Mouse (Mus musculus) embryonic facial prominence, embryonic 13.5 days (tissue): ENCODE data around the gene Sbno2. TPM values are rescaled to one million over a fixed set of nuclear protein-coding genes. Genes with fewer than 3 reads are reported as not detected.

Experiments used
- ATAC-seq: fragments of 200-750 bp; cut with Nextera tagmentation; 2 replicates; pipeline ENCODE4 v1.8.0; 2017; ENCODE audit warnings: low read depth; ENCODE audit not compliant: insufficient number of reproducible peaks, insufficient read depth, low FRiP score, low TSS enrichment
- H3K27ac ChIP-seq: fragments of 300-500 bp; sonication (generic); 2 replicates; pipeline ENCODE4 v1.5.1; 2015; ENCODE audit warnings: moderate library complexity, mild to moderate bottlenecking, inconsistent platforms
- H3K27me3 ChIP-seq: fragments of 300-500 bp; sonication (generic); 2 replicates; pipeline ENCODE4 v1.6.1; 2015; ENCODE audit warnings: mild to moderate bottlenecking, inconsistent platforms
- H3K36me3 ChIP-seq: fragments of 300-500 bp; sonication (generic); 2 replicates; pipeline ENCODE4 v1.6.1; 2015; ENCODE audit warnings: mild to moderate bottlenecking, inconsistent platforms
- H3K4me1 ChIP-seq: fragments of 300-500 bp; sonication (generic); 2 replicates; pipeline ENCODE4 v1.6.1; 2015; ENCODE audit warnings: inconsistent platforms
- H3K4me2 ChIP-seq: fragments of 300-500 bp; sonication (generic); 2 replicates; pipeline ENCODE4 v1.6.1; 2015; ENCODE audit warnings: moderate library complexity, mild to moderate bottlenecking, inconsistent platforms
- H3K4me3 ChIP-seq: fragments of 300-500 bp; sonication (generic); 2 replicates; pipeline ENCODE4 v1.5.1; 2015; ENCODE audit warnings: mild to moderate bottlenecking, inconsistent platforms
- H3K9ac ChIP-seq: fragments of 300-500 bp; sonication (generic); 2 replicates; pipeline ENCODE4 v1.6.1; 2015; ENCODE audit warnings: mild to moderate bottlenecking, inconsistent platforms
- H3K9me3 ChIP-seq: fragments of 300-500 bp; sonication (generic); 2 replicates; pipeline ENCODE4 v1.6.1; 2016; ENCODE audit warnings: inconsistent platforms
- WGBS: fragments of 180-500 bp; shearing (Covaris S2); methylation state at CpG from one replicate; pipeline ENCODE4 v1.1.7; 2015; ENCODE audit warnings: mixed read lengths; 5-methylcytosine and 5-hydroxymethylcytosine counted together
- polyA plus RNA-seq: library from polyadenylated mRNA; unstranded; fragments of >200 nt; fragmentation: Nextera tagmentation; extraction: Ambion mirVana; gene quantifications from 2 replicates; pipeline ENCODE4 v1.2.1, GENCODE M21; 2015

Gene Sbno2
- polyA plus RNA-seq, 1 experiment from 2014 or later = 15.8 TPM

DNA sequence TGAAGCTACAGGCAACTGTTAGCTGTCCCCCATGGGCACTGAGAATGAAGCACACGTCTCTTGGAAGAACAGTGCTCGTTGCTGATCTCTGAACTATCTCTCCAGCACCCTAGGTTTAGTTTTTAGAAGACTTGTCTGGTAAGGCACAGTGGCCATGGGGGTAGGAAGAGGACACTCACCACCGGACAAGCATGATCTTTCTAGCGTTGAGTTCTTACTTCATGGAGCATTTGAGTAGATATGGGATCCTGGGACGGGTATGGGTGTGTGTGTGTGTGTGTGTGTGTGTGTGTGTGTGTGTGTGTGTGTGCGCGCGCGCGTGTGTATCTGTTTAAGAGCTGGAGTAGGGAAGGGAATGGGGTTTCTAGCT lies 35.3 kb upstream of the Sbno2 start, which contains the start of gene Cbarp:
TSS of gene Cbarp (minus strand) at position 170 of the 370 bp plus-strand sequence.
- Histone ChIP-seq H3K36me3 (peaks cover 24% of the 10 kb centered on the region), H3K4me3 (peak within 1 kb of the TSS; percentile 70), H3K27ac (peak within 1 kb of the TSS; percentile 81), H3K9ac (peak within 1 kb of the TSS; percentile 85), H3K27me3 (peaks cover 27% of the 10 kb centered on the region), H3K4me2 (peak within 1 kb of the TSS; percentile 99), H3K4me1 (peaks cover 61% of the 10 kb centered on the region), H3K9me3 (no peaks in the 10 kb centered on the region)
- no peak for ATAC-seq
- WGBS = 75% methylated on average over 10 of the region's 10 CpGs

DNA sequence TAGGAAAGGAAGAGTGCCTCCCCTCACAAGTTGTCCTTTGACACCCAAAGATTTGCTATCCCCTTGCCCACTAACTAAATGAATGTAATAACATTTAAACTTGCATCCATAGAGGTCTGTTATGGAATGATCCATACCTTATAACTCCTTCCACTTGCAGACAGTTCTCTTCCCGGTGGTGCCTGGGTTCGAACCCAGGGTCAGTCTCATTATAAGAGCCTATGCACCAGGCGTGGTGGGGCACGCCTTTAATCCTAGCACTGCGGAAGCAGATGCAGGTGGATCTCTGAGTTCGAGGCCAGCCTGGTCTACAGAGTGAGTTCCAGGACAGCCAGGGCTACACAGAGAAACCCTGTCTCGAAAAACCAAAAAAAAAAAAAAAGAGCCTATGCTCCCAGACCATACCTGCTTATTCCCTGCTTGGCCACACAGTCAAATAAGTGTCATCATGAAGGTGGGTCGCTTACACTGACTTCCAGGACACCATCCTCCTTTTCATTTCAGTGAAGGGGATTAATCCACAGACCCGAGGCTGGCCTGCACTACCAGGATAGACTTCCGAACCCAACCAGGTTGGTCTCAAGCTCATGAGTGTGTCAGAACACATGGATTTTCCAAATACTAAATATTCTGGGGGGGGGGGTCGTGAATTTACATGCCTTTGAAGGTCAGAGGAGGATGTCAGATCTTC lies 34.7 kb upstream of the Sbno2 start:
- Histone ChIP-seq H3K27me3 (peaks cover 31% of the 10 kb centered on the region), H3K36me3 (peaks cover 21% of the 10 kb centered on the region), H3K9me3 (no peaks in the 10 kb centered on the region), H3K4me3 (peak overlapping the region; percentile 70), H3K4me1 (peaks cover 56% of the 10 kb centered on the region), H3K9ac (no peak overlapping the region), H3K4me2 (peak overlapping the region; percentile 99; the same call in 1 of the 2 replicates), H3K27ac (0 out of 2 replicates have a peak overlapping the region, but pooled peaks have one; percentile 81)
- 73% methylated on average over 11 of the region's 11 CpGs for WGBS
- no peak for ATAC-seq

DNA sequence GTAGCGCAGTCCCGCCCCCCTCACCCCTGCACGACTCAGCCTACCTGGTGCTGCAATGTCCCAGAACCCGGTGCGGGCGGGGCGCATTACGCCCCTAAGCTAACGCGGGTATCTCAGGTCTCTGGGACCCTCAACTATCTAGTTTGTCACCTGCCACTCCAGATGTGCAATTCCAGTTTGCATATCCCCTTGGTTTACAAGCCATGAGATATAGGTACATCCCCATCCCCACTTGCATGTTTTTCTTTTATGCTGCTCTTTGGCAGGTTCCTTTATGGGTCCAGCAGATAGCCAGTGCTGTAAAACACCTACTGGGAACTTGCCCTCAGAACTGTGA lies 34.0 kb upstream of the Sbno2 start:
- Histone ChIP-seq H3K9ac (peak overlapping the region; percentile 85), H3K9me3 (no peaks in the 10 kb centered on the region), H3K27ac (no peak overlapping the region; the same call in 1 of the 2 replicates), H3K4me3 (peak overlapping the region; percentile 70), H3K36me3 (peaks cover 21% of the 10 kb centered on the region), H3K4me1 (peaks cover 52% of the 10 kb centered on the region), H3K27me3 (peaks cover 35% of the 10 kb centered on the region), H3K4me2 (peak overlapping the region; percentile 99)
- under 1% methylated on average over 9 of the region's 10 CpGs for WGBS
- ATAC-seq = no peak

DNA sequence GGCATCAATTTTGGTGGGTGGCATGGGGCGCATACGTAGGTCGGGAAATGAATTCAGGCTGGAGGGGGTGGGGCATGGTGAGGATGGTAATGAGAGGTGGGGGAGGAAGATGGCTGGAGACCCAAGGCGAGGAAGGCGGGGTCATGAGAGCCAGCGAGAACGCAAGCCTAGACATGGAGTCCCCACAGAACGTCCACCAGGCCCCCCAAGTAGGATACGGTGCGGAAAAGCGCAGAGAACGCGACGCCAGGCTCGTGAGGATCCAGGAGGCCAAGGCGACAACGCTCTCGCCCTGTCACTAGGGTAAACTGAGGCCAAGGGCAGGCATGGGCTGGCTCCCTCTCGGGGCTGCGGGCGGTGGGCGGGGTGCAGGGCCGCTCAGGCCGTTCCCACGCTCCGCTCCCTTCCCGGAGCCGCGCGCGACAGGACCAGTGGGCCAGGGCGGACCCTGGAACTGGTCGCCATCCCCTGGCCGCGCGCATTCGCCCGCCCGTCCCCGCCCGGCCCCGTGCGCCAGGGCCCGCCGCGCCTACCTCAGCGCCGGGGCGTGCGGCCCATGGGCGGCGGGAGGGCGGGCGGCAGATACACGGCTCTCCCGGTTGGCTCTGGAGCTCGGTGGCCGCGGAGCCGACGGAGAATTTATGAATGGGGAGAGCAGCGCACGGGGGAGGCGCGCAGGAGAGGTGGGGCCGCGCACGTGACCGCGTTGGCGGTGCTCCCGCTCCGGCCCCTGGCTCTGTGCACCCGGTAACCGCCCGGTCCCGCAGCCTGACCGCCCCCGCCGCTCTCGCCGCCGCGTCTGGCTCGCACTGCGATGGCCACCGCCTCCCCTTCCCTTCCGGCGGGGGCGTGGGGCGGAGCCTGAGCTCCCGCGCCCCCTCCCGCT lies 33.4 kb upstream of the Sbno2 start, which contains the start of gene Atp5d:
TSS of gene Atp5d (plus strand) at position 80 of the 886 bp plus-strand sequence.
- Histone ChIP-seq H3K4me2 (peak within 1 kb of the TSS; percentile 99), H3K27ac (peak within 1 kb of the TSS; percentile 70), H3K4me3 (peak within 1 kb of the TSS; percentile 70), H3K36me3 (peaks cover 19% of the 10 kb centered on the region), H3K9me3 (no peaks in the 10 kb centered on the region), H3K4me1 (peaks cover 52% of the 10 kb centered on the region), H3K27me3 (peaks cover 35% of the 10 kb centered on the region), H3K9ac (peak within 1 kb of the TSS; percentile 85)
- ATAC-seq = no peak
- WGBS = under 1% methylated on average over 92 of the region's 94 CpGs

DNA sequence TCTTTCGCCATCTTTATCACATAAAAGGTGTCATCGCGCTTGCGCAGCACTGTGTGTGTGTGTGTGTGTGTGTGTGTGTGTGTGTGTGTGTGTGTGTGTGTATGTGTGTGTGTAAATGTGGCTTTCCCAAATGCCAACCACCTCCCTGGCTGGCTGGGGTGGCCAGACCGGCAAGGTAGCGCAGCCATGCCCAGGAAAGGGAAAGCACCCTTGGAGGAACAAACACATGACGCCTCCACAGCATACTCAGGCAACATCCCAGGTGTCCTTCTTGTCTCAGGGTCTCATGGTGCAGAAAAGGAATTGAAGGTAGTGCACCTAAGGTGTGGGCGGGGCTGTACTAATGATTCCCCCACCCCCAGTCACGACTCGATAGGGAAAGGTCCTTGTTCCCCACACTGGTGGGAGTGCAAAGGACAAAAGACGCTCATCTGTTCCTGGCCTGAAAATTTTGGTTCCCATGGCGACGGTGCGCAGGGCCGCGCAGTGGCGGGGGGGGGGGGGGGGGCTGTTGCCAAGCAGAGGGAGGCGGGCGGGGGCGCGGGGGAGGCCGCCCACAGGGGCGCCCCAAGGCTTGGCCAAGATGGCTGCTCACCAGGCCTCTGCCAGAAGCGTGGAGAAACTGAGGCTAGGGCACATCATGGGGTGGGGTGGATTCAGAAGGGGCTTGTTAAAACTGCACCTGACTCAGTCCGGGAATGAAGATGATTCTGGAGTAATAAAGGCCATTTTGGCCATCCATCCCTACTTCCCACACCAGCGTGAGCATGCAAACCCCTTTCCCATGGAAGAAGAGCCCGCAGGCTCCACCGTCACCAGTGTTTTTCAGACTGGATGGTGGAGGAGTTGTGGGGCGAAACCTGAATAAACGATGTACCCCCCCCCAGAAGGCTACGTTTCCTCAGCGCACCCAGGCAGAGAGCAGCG lies 32.5 kb upstream of the Sbno2 start:
- Histone ChIP-seq H3K36me3 (peaks cover 23% of the 10 kb centered on the region), H3K4me3 (peak overlapping the region; percentile 70), H3K27ac (peak overlapping the region; percentile 57; the same call in 1 of the 2 replicates), H3K9ac (peak overlapping the region; percentile 85), H3K27me3 (peaks cover 35% of the 10 kb centered on the region), H3K4me2 (peak overlapping the region; percentile 99), H3K4me1 (peaks cover 51% of the 10 kb centered on the region), H3K9me3 (no peaks in the 10 kb centered on the region)
- 2% methylated on average over 27 of the region's 33 CpGs for WGBS
- no peak for ATAC-seq

DNA sequence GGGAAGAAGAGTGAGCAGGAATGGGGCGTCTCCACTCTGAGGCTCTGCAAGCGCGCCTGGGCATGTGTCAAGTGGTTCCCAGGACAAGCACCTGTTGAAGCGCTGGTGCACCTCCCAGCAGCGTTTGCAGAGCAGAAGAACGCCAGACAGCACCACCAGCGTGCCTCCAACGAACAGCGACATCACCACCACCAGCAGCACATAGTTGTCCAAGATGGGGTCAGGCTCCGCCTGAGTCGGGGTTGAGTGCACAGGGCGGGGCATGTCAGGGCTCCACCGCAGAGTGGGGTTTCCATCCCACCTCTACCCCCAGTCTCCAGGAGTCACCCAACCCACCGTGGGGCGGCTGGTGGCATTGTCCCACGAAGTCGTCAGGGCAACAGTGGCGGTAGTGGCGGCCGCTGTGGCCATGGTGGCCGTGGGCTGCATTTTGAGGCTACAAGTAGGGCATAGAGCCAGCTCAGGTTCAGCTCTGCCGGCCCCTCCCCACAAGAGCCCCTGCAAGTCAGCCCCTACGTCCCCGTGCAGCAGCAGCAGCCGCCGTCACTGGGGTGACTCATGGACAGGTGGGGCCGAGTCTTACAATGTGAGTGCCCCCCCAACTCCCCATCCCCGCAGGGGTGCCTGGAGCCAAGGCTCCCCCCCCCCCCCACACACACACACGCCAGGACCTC lies 31.7 kb upstream of the Sbno2 start:
- 5% methylated on average over 28 of the region's 29 CpGs for WGBS
- H3K4me1 ChIP-seq = peaks cover 50% of the 10 kb centered on the region
- ATAC-seq = no peak

DNA sequence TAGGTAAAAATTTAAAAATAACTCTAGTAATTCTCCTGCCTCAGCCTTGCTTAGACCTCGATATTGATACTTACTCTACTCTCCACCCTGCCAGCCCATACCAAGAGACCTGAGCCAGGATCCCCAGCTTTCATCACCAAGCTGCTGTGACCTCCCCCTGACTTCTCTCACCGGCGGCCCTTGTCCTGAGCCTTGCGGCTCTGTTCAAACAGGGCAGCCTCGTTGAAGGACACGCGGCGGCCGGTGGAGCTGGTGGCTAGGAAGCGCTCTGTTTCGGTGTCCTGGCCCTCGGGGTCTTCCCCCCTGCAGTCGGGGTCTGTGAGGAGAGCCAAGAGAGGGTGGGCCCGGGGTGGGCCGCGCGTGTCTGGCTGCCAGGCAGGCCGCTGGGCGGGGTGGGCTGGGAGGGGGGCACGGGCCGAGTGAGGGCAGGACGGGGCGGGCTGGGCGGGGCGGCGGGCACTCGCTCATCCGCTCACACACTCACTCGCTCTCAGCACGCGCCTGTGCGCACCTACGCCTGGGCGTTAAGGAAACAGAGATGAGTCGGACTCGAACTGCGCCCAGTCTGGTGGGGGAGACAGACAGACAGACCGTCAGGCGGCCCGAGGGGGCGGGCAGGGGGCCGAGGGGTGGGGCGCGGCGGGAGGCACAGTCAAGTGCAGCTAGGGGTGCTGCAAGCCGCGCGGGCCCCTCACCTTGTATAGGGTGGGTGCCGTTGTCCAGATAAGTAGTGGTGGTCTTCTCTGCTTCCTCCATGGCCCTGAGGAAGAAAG lies 31.0 kb upstream of the Sbno2 start:
- peak overlapping the region; percentile 99 for H3K4me2 ChIP-seq
- 19% methylated on average over 49 of the region's 49 CpGs for WGBS
- H3K36me3 ChIP-seq = peaks cover 37% of the 10 kb centered on the region
- H3K4me3 ChIP-seq = peak overlapping the region; percentile 70
- peaks cover 57% of the 10 kb centered on the region for H3K4me1 ChIP-seq
- H3K27ac ChIP-seq = no peak overlapping the region
- H3K9ac ChIP-seq = peak overlapping the region; percentile 62
- H3K9me3 ChIP-seq = no peaks in the 10 kb centered on the region
- H3K27me3 ChIP-seq = peaks cover 35% of the 10 kb centered on the region
- no peak for ATAC-seq

More for the DNA sequence above, 31.7 kb upstream of the Sbno2 start:
- H3K27ac ChIP-seq = no peak overlapping the region
- peak overlapping the region; percentile 70 for H3K4me3 ChIP-seq
- peaks cover 31% of the 10 kb centered on the region for H3K36me3 ChIP-seq
- H3K9me3 ChIP-seq = no peaks in the 10 kb centered on the region
- peak overlapping the region; percentile 99 for H3K4me2 ChIP-seq
- peaks cover 35% of the 10 kb centered on the region for H3K27me3 ChIP-seq
- peak overlapping the region; percentile 62 for H3K9ac ChIP-seq

DNA sequence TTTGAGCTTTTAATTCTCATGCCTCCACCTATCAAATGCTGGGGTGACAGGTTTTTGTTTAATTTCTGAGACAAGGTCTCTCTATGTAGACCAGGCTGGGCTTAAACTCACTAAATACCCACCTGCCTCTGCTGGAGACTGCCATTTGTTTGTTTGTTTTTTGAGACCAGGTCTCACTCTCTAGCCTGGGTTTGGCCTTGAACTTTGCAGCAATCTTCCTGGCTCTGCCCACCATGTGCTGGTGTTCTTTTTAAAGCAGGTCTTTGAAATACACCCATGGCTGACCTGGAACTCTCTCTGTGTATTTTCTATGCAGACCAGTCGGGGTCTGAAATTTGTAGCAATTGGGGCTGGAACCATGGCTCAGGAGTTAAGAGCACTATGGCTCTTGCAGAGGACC lies 30.3 kb upstream of the Sbno2 start:
- ATAC-seq = no peak
- Histone ChIP-seq H3K4me3 (no peak overlapping the region), H3K36me3 (peaks cover 43% of the 10 kb centered on the region), H3K9me3 (no peaks in the 10 kb centered on the region), H3K27me3 (peaks cover 35% of the 10 kb centered on the region), H3K4me1 (peaks cover 54% of the 10 kb centered on the region), H3K9ac (no peak overlapping the region), H3K27ac (no peak overlapping the region), H3K4me2 (no peak overlapping the region)
- 85% methylated on average over 1 of the region's 1 CpGs for WGBS

DNA sequence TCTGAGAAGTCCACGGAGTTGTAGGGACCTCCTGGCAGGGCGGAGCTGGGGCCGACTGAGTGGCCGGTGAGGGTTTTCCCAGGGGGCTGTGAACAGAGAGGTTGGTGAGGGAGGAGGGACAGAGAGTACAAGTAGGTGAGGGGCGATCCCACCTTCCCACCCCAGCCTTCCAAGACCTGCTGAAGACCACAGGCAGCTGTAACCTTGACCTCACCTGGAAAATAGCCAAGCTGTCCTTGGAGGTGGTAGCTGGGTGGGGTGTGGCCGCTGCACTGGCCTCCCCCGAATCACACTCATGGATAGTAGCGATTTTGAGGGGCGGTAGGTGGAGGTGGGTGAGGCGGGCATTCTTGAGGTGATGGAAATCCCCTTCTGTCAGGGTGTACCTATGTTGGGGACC lies 29.8 kb upstream of the Sbno2 start:
- Histone ChIP-seq H3K36me3 (peaks cover 48% of the 10 kb centered on the region), H3K27me3 (peaks cover 35% of the 10 kb centered on the region), H3K4me3 (no peak overlapping the region), H3K4me1 (peaks cover 53% of the 10 kb centered on the region), H3K4me2 (no peak overlapping the region), H3K9me3 (no peaks in the 10 kb centered on the region), H3K27ac (no peak overlapping the region), H3K9ac (no peak overlapping the region)
- 89% methylated on average over 10 of the region's 10 CpGs for WGBS
- ATAC-seq = no peak

DNA sequence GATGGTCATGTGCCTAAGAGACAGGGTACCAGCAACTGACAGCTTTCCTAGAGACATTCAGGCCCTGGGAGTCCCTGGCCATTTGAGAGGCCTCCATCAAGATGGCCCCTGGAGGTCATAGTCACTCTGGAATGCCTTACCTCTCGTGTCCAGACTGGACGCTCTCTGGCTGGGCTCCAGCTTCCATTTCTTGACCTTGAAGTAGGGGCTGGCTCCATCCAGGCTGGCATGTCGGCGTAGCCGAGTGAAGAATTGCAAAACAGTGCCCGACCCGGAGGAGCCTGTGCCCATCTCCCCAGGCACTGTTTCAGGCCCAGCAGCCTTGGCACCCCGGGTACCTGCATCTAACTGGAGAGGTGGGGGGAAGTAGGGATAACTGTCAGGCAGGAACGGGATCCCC lies 29.1 kb upstream of the Sbno2 start:
- no peak overlapping the region for H3K4me2 ChIP-seq
- H3K27me3 ChIP-seq = peaks cover 35% of the 10 kb centered on the region
- no peak overlapping the region for H3K27ac ChIP-seq
- WGBS = 91% methylated on average over 9 of the region's 9 CpGs
- H3K4me3 ChIP-seq = no peak overlapping the region
- no peak overlapping the region for H3K9ac ChIP-seq
- no peaks in the 10 kb centered on the region for H3K9me3 ChIP-seq
- H3K36me3 ChIP-seq = peaks cover 56% of the 10 kb centered on the region
- H3K4me1 ChIP-seq = peaks cover 52% of the 10 kb centered on the region
- ATAC-seq = no peak
